Mouse (Mus musculus): Measurements from ENCODE around the gene 4930415O20Rik.

GRCm38 (mm10) chr15:98555881-98556280, 14.9 kb upstream of the 4930415O20Rik start:
- no peak for TF ChIP-seq CTCF (IDR thresholded peaks at IDR 0.05; ENCODE audit: low read depth, low read length)
- TF ChIP-seq POLR2A (IDR thresholded peaks at IDR 0.05; ENCODE audit: borderline replicate concordance, low read depth, low read length), result no peak
